Comparison of ENCODE assay signal across 8 mouse cellular contexts in genomic region chrX:134307534-134308274, GRCm38 (mm10). TPM values are rescaled to one million over a fixed set of nuclear protein-coding genes. Genes with fewer than 3 reads are reported as not detected.
DNase-seq lines count a peak whose midpoint lies in the region; ATAC-seq and TF ChIP-seq lines count a peak whose summit lies in the region.

Gene Cenpi (plus strand): TSS chrX:134308084.

- H3K36me3 ChIP-seq in G1E (replicated peaks): peaks cover 23% of the 10 kb centered on the region
- H3K36me3 ChIP-seq in forebrain, embryonic 16.5 days (ENCODE audit: control insufficient read depth, insufficient read depth): no peaks in the 10 kb centered on the region
- no peaks in the 10 kb centered on the region for H3K36me3 ChIP-seq in lung, embryonic 15.5 days

- peak; percentile 88 for ATAC-seq in G1E (ENCODE audit: extremely low read depth, insufficient number of reproducible peaks, low FRiP score, poor library complexity, severe bottlenecking)
- ATAC-seq in forebrain, embryonic 16.5 days: peak; percentile 98
- peak; percentile 98 for ATAC-seq in lung, embryonic 15.5 days (ENCODE audit: borderline replicate concordance, extremely low read depth, low FRiP score, low TSS enrichment)

- H3K4me2 ChIP-seq in forebrain, embryonic 16.5 days (ENCODE audit: low read length): peak within 1 kb of the TSS; percentile 60
- peak within 1 kb of the TSS; percentile 51 for H3K4me2 ChIP-seq in lung, embryonic 15.5 days

- H3K9ac ChIP-seq in forebrain, embryonic 16.5 days (replicated peaks; ENCODE audit: low read depth, low read length): peak within 1 kb of the TSS; percentile 42
- peak within 1 kb of the TSS; percentile 31; the same call in 1 of the 2 replicates for H3K9ac ChIP-seq in lung, embryonic 15.5 days

- WGBS in forebrain, embryonic 16.5 days: 20% methylated on average over 36 of the region's 36 CpGs
- 17% methylated on average over 36 of the region's 36 CpGs for WGBS in lung, embryonic 15.5 days

- peak within 1 kb of the TSS; percentile 18; the same call in 1 of the 2 replicates for H3K27ac ChIP-seq in forebrain, embryonic 16.5 days (ENCODE audit: low read length)
- H3K27ac ChIP-seq in lung, embryonic 15.5 days: 0 out of 2 replicates have a peak within 1 kb of the TSS, but pooled peaks have one; percentile 35

- H3K4me3 ChIP-seq in G1E (ENCODE audit: low read depth, low read length): peak within 1 kb of the TSS; percentile 68
- H3K4me3 ChIP-seq in forebrain, embryonic 16.5 days (replicated peaks; ENCODE audit: low read length): peak within 1 kb of the TSS; percentile 45
- peak within 1 kb of the TSS; percentile 48 for H3K4me3 ChIP-seq in lung, embryonic 15.5 days

- H3K27me3 ChIP-seq in G1E (ENCODE audit: insufficient read depth, low read length): no peaks in the 10 kb centered on the region
- H3K27me3 ChIP-seq in forebrain, embryonic 16.5 days (replicated peaks; ENCODE audit: control insufficient read depth, insufficient read depth, low read length): no peaks in the 10 kb centered on the region
- H3K27me3 ChIP-seq in lung, embryonic 15.5 days: no peaks in the 10 kb centered on the region

- peak; percentile 70 for DNase-seq in G1E (ENCODE audit: low spot score)
- peak; percentile 82 to 86 for DNase-seq in cerebellum, adult 18-20 months
- peak; percentile 90 for DNase-seq in heart, postnatal 4 days
- DNase-seq in layer of hippocampus, adult 8-10 months (ENCODE audit: low spot score in 2 of 2): peak; percentile 76 to 82
- peak; percentile 79 for DNase-seq in ovary, adult 18-20 months (ENCODE audit: low spot score)
- peak; percentile 91 for DNase-seq in thymus, postnatal 0 days (ENCODE audit: low spot score)

- peaks cover 3% of the 10 kb centered on the region; the same call in 1 of the 2 replicates for H3K4me1 ChIP-seq in G1E (ENCODE audit: insufficient read depth, low read depth, low read length)
- peaks cover 3% of the 10 kb centered on the region; the same call in 1 of the 2 replicates for H3K4me1 ChIP-seq in forebrain, embryonic 16.5 days (replicated peaks; ENCODE audit: control insufficient read depth, insufficient read depth, low read length)
- no peaks in the 10 kb centered on the region for H3K4me1 ChIP-seq in lung, embryonic 15.5 days

- no peak for TF ChIP-seq CTCF in G1E (IDR thresholded peaks at IDR 0.05; ENCODE audit: low read depth, low read length)

- H3K9me3 ChIP-seq in G1E (replicated peaks): no peaks in the 10 kb centered on the region
- H3K9me3 ChIP-seq in forebrain, embryonic 16.5 days (ENCODE audit: control insufficient read depth, low read length): no peaks in the 10 kb centered on the region
- H3K9me3 ChIP-seq in lung, embryonic 15.5 days: no peaks in the 10 kb centered on the region

RNA-seq across cellular contexts. Expression of gene Cenpi, which starts in this region (rescaled TPM):
- 37.9 and 45.8 TPM in 2 replicates for total RNA-seq in G1E (2014; fragmentation: Nextera tagmentation)
- 42.6 and 44.7 TPM in 2 replicates for total RNA-seq in G1E (2017)
- 0.47 and 0.86 TPM in 2 replicates for polyA plus RNA-seq in G1E (2012)
- 10.6 and 14.0 TPM in 2 replicates for polyA plus RNA-seq in forebrain, embryonic 16.5 days (2015; fragmentation: Nextera tagmentation; extraction: Ambion mirVana)
- total RNA-seq in heart, postnatal 4 days (2021): 10 to 100 TPM; 15.7 to 17.1 TPM
- total RNA-seq in layer of hippocampus, adult 8-10 months (2022): under 1 TPM; 0.28 to 0.64 (median 0.35) TPM
- 34.7 and 35.3 TPM in 2 replicates for polyA plus RNA-seq in lung, embryonic 15.5 days (2015; fragmentation: Nextera tagmentation; extraction: Ambion mirVana)
- 23.7 and 25.8 TPM in 2 replicates for polyA plus RNA-seq in thymus, postnatal 0 days (2015; fragmentation: Nextera tagmentation; extraction: Ambion mirVana)

Comparison
In these comparisons a context has a peak if more than half of its experiments do, and no peak if none do; other contexts are left out.
1. Peak in every context shown above with its lines: DNase-seq, ATAC-seq, H3K4me3 ChIP-seq and H3K27ac ChIP-seq.
2. RNA of gene Cenpi (total RNA-seq): 37.9 to 45.8 TPM in G1E and 15.7 to 17.1 TPM in heart, postnatal 4 days; 0.28 to 0.64 TPM in layer of hippocampus, adult 8-10 months; every median in the first group is over 10 times any median in the second.
3. Peak in DNase-seq in layer of hippocampus, adult 8-10 months; RNA of the gene not detected or under 1 TPM.